27 mouse cellular contexts compared by ENCODE assay signal in genomic region chr2:127714726-127715125, GRCm38 (mm10). TPM values are rescaled to one million over a fixed set of nuclear protein-coding genes. Genes with fewer than 3 reads are reported as not detected.
A peak's percentile ranks its signal among the peaks of the same experiment; 100 is the strongest.
DNase-seq lines count a peak whose midpoint lies in the region; ATAC-seq and TF ChIP-seq lines count a peak whose summit lies in the region.
"Had no signal": no experiment of that assay in that cellular context is flagged by ENCODE, and none has a peak within 500 bp of the region (broad histone marks: within the 10 kb centered on the region; RNA-seq: fewer than 3 reads in every experiment).

No protein-coding gene starts in this region.

- peak; percentile 16 for DNase-seq in embryo, embryonic 11 days
- DNase-seq in embryo, embryonic 10.5 days (ENCODE audit: low spot score) = no peak
- peak; percentile 43 for DNase-seq in lung, embryonic 14.5 days
- no peak for DNase-seq in lung, postnatal 36 days
- peak; percentile 44 for DNase-seq in embryonic facial prominence, embryonic 14.5 days (ENCODE audit: low spot score)
- no peak for DNase-seq in kidney, adult 18-20 months
- DNase-seq: adrenal gland, postnatal 10 days; adrenal gland, postnatal 36 days; cerebellum, adult 11 months; cerebellum, adult 2 months; cerebellum, adult 9-11 months; cerebellum, postnatal 25 days; gastrocnemius, postnatal 10 days; gastrocnemius, postnatal 36 days; heart, adult 2 months; heart, postnatal 14 days; heart, postnatal 4 days had no signal

- no peaks in the 10 kb centered on the region for H3K4me1 ChIP-seq in lung, embryonic 14.5 days (ENCODE audit: insufficient read depth)
- H3K4me1 ChIP-seq in embryonic facial prominence, embryonic 14.5 days (ENCODE audit: control insufficient read depth, insufficient read depth, low read length) = peaks cover 5% of the 10 kb centered on the region; the same call in 1 of the 2 replicates
- H3K4me1 ChIP-seq: forebrain, embryonic 13.5 days; heart, embryonic 10.5 days; heart, embryonic 13.5 days had no signal

- no peak overlapping the region for H3K9ac ChIP-seq in lung, embryonic 14.5 days
- no peak overlapping the region for H3K9ac ChIP-seq in embryonic facial prominence, embryonic 14.5 days (ENCODE audit: low read depth, low read length)
- H3K9ac ChIP-seq: embryonic facial prominence, embryonic 13.5 days; forebrain, embryonic 13.5 days; heart, embryonic 13.5 days; hindbrain, embryonic 14.5 days had no signal

- H3K4me2 ChIP-seq in lung, embryonic 14.5 days = no peak overlapping the region
- H3K4me2 ChIP-seq in embryonic facial prominence, embryonic 14.5 days (ENCODE audit: low read depth, low read length) = no peak overlapping the region
- H3K4me2 ChIP-seq: embryonic facial prominence, embryonic 13.5 days; forebrain, embryonic 13.5 days; heart, embryonic 13.5 days; hindbrain, embryonic 14.5 days had no signal

- no peak overlapping the region for H3K4me3 ChIP-seq in lung, embryonic 14.5 days (ENCODE audit: low read depth, low read length)
- H3K4me3 ChIP-seq in embryonic facial prominence, embryonic 14.5 days (ENCODE audit: low read depth, low read length) = no peak overlapping the region
- H3K4me3 ChIP-seq: embryonic facial prominence, embryonic 13.5 days; forebrain, embryonic 10.5 days; forebrain, embryonic 13.5 days; heart, adult 2 months; heart, embryonic 10.5 days; heart, embryonic 13.5 days had no signal

- no peaks in the 10 kb centered on the region for H3K9me3 ChIP-seq in lung, embryonic 14.5 days (ENCODE audit: low read depth, low read length)
- H3K9me3 ChIP-seq in embryonic facial prominence, embryonic 14.5 days (ENCODE audit: control insufficient read depth, low read length) = no peaks in the 10 kb centered on the region
- H3K9me3 ChIP-seq: embryonic facial prominence, embryonic 13.5 days; forebrain, embryonic 10.5 days; forebrain, embryonic 13.5 days; heart, embryonic 10.5 days; heart, embryonic 13.5 days had no signal

- WGBS in lung, embryonic 14.5 days = 47% methylated on average over 3 of the region's 3 CpGs
- WGBS in embryonic facial prominence, embryonic 14.5 days = 41% methylated on average over 3 of the region's 3 CpGs

- no peak for TF ChIP-seq CTCF in lung, embryonic 14.5 days (IDR thresholded peaks at IDR 0.05; ENCODE audit: low read depth)

- H3K36me3 ChIP-seq in lung, embryonic 14.5 days (ENCODE audit: insufficient read depth) = no peaks in the 10 kb centered on the region
- no peaks in the 10 kb centered on the region for H3K36me3 ChIP-seq in embryonic facial prominence, embryonic 14.5 days (ENCODE audit: control insufficient read depth, insufficient read depth, low read length)
- H3K36me3 ChIP-seq: embryonic facial prominence, embryonic 13.5 days; forebrain, embryonic 10.5 days; heart, embryonic 10.5 days; heart, embryonic 13.5 days had no signal

- H3K27me3 ChIP-seq in lung, embryonic 14.5 days (ENCODE audit: insufficient read depth, low read length) = no peaks in the 10 kb centered on the region
- H3K27me3 ChIP-seq in embryonic facial prominence, embryonic 14.5 days (replicated peaks; ENCODE audit: control insufficient read depth, insufficient read depth, low read length) = no peaks in the 10 kb centered on the region
- H3K27me3 ChIP-seq: embryonic facial prominence, embryonic 13.5 days; forebrain, embryonic 13.5 days; heart, embryonic 13.5 days had no signal

- ATAC-seq in lung, embryonic 14.5 days (ENCODE audit: insufficient read depth) = no peak
- ATAC-seq in embryonic facial prominence, embryonic 14.5 days (ENCODE audit: low read depth) = no peak
- ATAC-seq: forebrain, embryonic 13.5 days; forebrain, embryonic 16.5 days; hindbrain, postnatal 0 days; inflammation-experienced regulatory T-cells, adult 6 months; intestine, embryonic 16.5 days had no signal

- no peak overlapping the region for H3K27ac ChIP-seq in lung, embryonic 14.5 days (ENCODE audit: low read depth)
- no peak overlapping the region for H3K27ac ChIP-seq in embryonic facial prominence, embryonic 14.5 days (replicated peaks; ENCODE audit: low read depth, low read length)
- H3K27ac ChIP-seq: embryonic facial prominence, embryonic 13.5 days; forebrain, embryonic 10.5 days; forebrain, embryonic 13.5 days; heart, adult 2 months; heart, embryonic 10.5 days; heart, embryonic 13.5 days; hindbrain, embryonic 14.5 days; hindbrain, postnatal 0 days had no signal

RNA-seq across cellular contexts. Expression of gene Mall, which starts 15.0 kb away (rescaled TPM):
- polyA plus RNA-seq in lung, embryonic 14.5 days (2014; fragmentation: Nextera tagmentation; extraction: Ambion mirVana) = 2.3 and 3.5 TPM in 2 replicates
- polyA plus RNA-seq in embryonic facial prominence, embryonic 14.5 days (2014; fragmentation: Nextera tagmentation; extraction: Ambion mirVana) = 14.0 and 17.8 TPM in 2 replicates
- polyA plus RNA-seq: inflammation-experienced regulatory T-cells, adult 6 months had no signal

RNA-seq across cellular contexts. Expression of gene Mal, which starts 58.2 kb away (rescaled TPM):
- polyA plus RNA-seq in lung, embryonic 14.5 days (2014; fragmentation: Nextera tagmentation; extraction: Ambion mirVana) = 3.3 and 4.8 TPM in 2 replicates
- polyA plus RNA-seq in embryonic facial prominence, embryonic 14.5 days (2014; fragmentation: Nextera tagmentation; extraction: Ambion mirVana) = 9.4 and 33.6 TPM in 2 replicates
- polyA plus RNA-seq: inflammation-experienced regulatory T-cells, adult 6 months had no signal

Comparison
In these comparisons a context has a peak if more than half of its experiments do, and no peak if none do; other contexts are left out.
1. DNase-seq: peak in embryo, embryonic 11 days (single experiment), lung, embryonic 14.5 days (single experiment) and embryonic facial prominence, embryonic 14.5 days (single experiment); none in embryo, embryonic 10.5 days (single experiment), lung, postnatal 36 days (single experiment) and kidney, adult 18-20 months (single experiment).